Mouse (Mus musculus): Measurements from ENCODE around the gene Tcaim.

GRCm38 (mm10) chr9:122785231-122785630 is 20.1 kb upstream of the Tcaim start:
- TF ChIP-seq POLR2A (IDR thresholded peaks at IDR 0.05; ENCODE audit: low read depth, low read length): no peak
- TF ChIP-seq CTCF (IDR thresholded peaks at IDR 0.05; ENCODE audit: borderline replicate concordance, insufficient read depth, low read length): no peak
